Mouse (Mus musculus) forebrain, embryonic 12.5 days (tissue): ENCODE results near the gene Net1. TPM values are rescaled to one million over a fixed set of nuclear protein-coding genes. Genes with fewer than 3 reads are reported as not detected.

Experiments used
- ATAC-seq: fragments of 200-750 bp; cut with Nextera tagmentation; 2 replicates; pipeline ENCODE4 v1.8.0; 2017; ENCODE audit warnings: moderate TSS enrichment; ENCODE audit not compliant: low FRiP score
- H3K27ac ChIP-seq: fragments of 300-500 bp; sonication (generic); 2 replicates; pipeline ENCODE4 v1.5.1; 2016; ENCODE audit warnings: mild to moderate bottlenecking
- H3K27me3 ChIP-seq: fragments of 300-500 bp; sonication (generic); 2 replicates; pipeline ENCODE4 v1.6.1; 2016; ENCODE audit warnings: mild to moderate bottlenecking
- H3K36me3 ChIP-seq: fragments of 300-500 bp; sonication (generic); replicated peaks from 2 replicates; pipeline ENCODE4 v1.6.1; 2016; ENCODE audit warnings: mild to moderate bottlenecking
- H3K4me1 ChIP-seq: fragments of 300-500 bp; sonication (generic); 2 replicates; pipeline ENCODE4 v1.6.1; 2016
- H3K4me2 ChIP-seq: fragments of 300-500 bp; sonication (generic); 2 replicates; pipeline ENCODE4 v1.6.1; 2016; ENCODE audit warnings: mild to moderate bottlenecking, moderate library complexity
- H3K4me3 ChIP-seq: fragments of 300-500 bp; sonication (generic); replicated peaks from 2 replicates; pipeline ENCODE4 v1.5.1; 2016; ENCODE audit warnings: mild to moderate bottlenecking
- H3K9ac ChIP-seq: fragments of 300-500 bp; sonication (generic); 2 replicates; pipeline ENCODE4 v1.6.1; 2016; ENCODE audit warnings: mild to moderate bottlenecking
- H3K9me3 ChIP-seq: fragments of 300-500 bp; sonication (generic); 2 replicates; pipeline ENCODE4 v1.6.1; 2016
- WGBS: fragments of 180-500 bp; shearing (Covaris S2); methylation state at CpG from one replicate; pipeline ENCODE4 v1.1.7; 2016; 5-methylcytosine and 5-hydroxymethylcytosine counted together
- polyA plus RNA-seq: library from polyadenylated mRNA; unstranded; fragments of >200 nt; fragmentation: Nextera tagmentation; extraction: Ambion mirVana; gene quantifications from 2 replicates; pipeline ENCODE4 v1.2.1, GENCODE M21; 2016

Gene Net1
- polyA plus RNA-seq, 1 experiment from 2014 or later: 49.2 TPM

DNA sequence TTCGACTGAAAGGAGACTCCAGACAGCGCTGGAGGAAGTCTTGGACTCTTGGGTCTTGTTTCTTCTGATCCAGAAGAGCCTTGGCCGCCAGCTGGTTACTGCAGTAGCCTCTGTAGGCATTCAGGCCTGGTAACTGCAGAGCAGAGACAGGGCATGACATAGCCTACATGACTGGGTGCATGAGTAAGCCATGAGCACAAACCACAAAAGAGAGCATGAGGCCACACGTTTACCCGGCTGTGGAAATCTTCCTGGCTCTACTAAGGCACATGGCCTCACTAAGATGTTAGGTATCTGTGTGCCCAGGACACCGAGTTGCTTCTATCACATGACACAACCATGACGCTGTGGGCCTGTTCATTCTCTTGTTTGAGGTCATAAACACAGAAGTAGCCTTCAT is 31.4 kb downstream of the Net1 start:
- H3K4me1 ChIP-seq: no peaks in the 10 kb centered on the region
- no peak overlapping the region for H3K27ac ChIP-seq
- no peak for ATAC-seq
- 95% methylated on average over 7 of the region's 7 CpGs for WGBS
- no peaks in the 10 kb centered on the region for H3K9me3 ChIP-seq
- no peak overlapping the region for H3K4me3 ChIP-seq
- H3K36me3 ChIP-seq: peaks cover 56% of the 10 kb centered on the region
- H3K9ac ChIP-seq: no peak overlapping the region
- no peaks in the 10 kb centered on the region for H3K27me3 ChIP-seq
- H3K4me2 ChIP-seq: no peak overlapping the region

DNA sequence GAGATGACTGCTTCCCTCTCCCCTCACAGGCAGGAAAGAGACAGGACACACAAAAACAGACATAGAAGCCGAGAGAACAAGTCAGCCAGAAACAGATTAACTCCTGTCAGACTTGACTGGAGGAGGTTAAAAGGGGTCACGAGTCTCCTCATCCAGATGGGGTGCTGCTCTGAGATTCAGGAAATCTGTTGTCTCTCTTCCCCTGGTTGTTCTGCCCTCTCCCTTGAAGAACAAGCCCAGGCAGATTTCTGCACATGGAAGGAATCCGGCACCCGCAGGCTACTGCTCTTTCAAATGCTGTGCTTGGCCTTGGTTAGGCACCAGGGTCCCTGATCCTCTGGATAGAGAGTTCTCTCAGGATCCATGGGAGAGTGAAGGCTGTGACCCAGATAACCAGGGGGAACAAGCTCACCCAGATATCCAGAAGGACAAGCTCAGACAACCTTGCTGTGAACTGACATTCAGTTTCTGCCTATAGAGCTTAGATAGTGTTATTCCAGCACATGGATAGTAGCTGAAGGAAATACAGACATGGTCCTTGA is 40.3 kb downstream of the Net1 start:
- Histone ChIP-seq H3K9ac (no peak overlapping the region), H3K27me3 (no peaks in the 10 kb centered on the region), H3K9me3 (no peaks in the 10 kb centered on the region), H3K27ac (no peak overlapping the region), H3K4me3 (no peak overlapping the region), H3K4me1 (no peaks in the 10 kb centered on the region), H3K4me2 (no peak overlapping the region), H3K36me3 (peaks cover 17% of the 10 kb centered on the region)
- WGBS: 46% methylated on average over 4 of the region's 4 CpGs
- no peak for ATAC-seq

DNA sequence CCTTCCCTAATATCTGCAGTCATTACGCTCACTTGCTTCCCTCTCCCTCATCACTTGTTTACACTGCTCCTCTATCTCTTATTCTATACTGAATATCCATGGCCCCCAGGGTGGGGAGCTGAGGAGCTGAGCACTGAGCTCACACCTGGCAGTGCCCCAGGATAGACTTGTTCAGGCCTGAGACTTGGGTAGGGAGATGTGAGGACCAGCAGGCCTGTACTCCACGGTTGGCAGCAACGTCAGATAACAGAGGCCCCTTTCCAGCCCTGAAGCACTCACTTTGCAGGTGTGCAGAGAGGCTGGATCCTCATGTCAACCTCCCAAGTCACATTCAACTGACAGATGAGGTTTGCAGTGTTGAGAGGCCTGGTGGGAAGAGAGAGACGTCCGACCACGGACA is 40.8 kb downstream of the Net1 start:
- Histone ChIP-seq H3K9ac (no peak overlapping the region), H3K4me1 (no peaks in the 10 kb centered on the region), H3K36me3 (peaks cover 16% of the 10 kb centered on the region), H3K4me3 (no peak overlapping the region), H3K27ac (no peak overlapping the region), H3K9me3 (no peaks in the 10 kb centered on the region), H3K27me3 (no peaks in the 10 kb centered on the region), H3K4me2 (no peak overlapping the region)
- ATAC-seq: no peak
- WGBS: 78% methylated on average over 6 of the region's 6 CpGs

DNA sequence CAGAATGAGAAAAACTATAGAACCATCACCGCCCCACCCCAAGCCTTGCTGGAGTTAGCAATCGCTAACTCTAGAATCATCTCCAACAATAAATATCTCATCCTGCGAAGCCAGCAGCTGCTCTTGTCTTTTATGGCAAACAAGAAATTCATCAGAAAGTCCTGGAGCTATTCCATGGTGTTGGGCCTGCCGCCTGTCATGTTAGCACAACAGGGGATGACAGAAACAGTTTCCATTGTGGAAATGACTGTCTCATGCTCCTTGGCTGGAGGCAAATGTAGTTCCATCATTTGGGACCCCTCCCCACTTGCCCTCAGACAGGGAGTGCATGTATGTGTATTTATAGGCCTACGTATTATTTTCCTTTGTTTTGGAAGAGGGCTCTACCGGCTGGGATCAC is 41.6 kb downstream of the Net1 start:
- ATAC-seq: no peak
- no peaks in the 10 kb centered on the region for H3K4me1 ChIP-seq
- no peak overlapping the region for H3K4me2 ChIP-seq
- peaks cover 9% of the 10 kb centered on the region for H3K36me3 ChIP-seq
- no peak overlapping the region for H3K27ac ChIP-seq
- no peaks in the 10 kb centered on the region for H3K27me3 ChIP-seq
- 87% methylated on average over 6 of the region's 6 CpGs for WGBS
- no peaks in the 10 kb centered on the region for H3K9me3 ChIP-seq
- no peak overlapping the region for H3K4me3 ChIP-seq
- H3K9ac ChIP-seq: no peak overlapping the region

DNA sequence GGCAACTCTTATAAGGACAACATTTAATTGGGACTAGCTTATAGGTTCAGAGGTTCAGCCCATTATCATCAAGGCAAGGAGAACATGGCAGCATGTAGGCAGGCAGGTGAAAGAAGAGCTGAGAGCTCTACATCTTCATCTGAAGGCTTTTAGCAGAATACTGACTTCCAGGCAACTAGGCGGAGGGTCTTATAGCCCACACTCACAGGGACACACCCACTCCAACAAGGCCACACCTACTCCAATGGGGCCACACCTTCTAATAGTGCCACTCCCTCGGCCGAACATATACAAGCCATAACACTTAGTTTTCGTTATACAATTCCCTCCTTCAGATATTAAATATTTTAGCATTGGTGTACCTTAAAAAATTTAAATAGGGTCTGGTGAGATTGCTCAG is 45.2 kb downstream of the Net1 start:
- Histone ChIP-seq H3K4me2 (no peak overlapping the region), H3K4me3 (no peak overlapping the region), H3K9ac (no peak overlapping the region), H3K4me1 (no peaks in the 10 kb centered on the region), H3K27ac (no peak overlapping the region), H3K27me3 (no peaks in the 10 kb centered on the region), H3K9me3 (no peaks in the 10 kb centered on the region), H3K36me3 (no peaks in the 10 kb centered on the region)
- ATAC-seq: no peak
- WGBS: 89% methylated on average over 4 of the region's 4 CpGs

DNA sequence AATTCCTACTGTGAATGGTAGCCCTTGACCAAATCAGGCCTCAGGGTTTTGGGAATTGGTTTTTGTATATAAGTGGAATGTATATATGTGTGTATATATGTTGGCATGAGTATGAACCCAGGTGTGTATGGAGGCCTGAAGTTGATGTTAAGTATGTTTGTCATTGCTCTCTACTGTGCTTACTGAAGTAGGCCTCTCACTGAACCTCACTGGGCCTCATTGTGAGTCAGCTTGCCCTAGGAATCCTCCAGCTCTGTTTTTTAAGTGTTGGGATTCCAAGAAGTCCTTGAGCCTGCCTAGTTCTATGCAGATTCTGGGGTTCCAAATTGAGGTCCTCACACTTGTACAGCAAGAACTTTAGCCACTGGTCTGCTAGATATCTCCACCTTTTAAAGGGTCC is 48.1 kb downstream of the Net1 start:
- no peaks in the 10 kb centered on the region for H3K27me3 ChIP-seq
- H3K4me2 ChIP-seq: no peak overlapping the region
- H3K9me3 ChIP-seq: no peaks in the 10 kb centered on the region
- no peak overlapping the region for H3K9ac ChIP-seq
- H3K27ac ChIP-seq: no peak overlapping the region
- H3K4me3 ChIP-seq: no peak overlapping the region
- ATAC-seq: no peak
- H3K36me3 ChIP-seq: no peaks in the 10 kb centered on the region
- no peaks in the 10 kb centered on the region for H3K4me1 ChIP-seq

DNA sequence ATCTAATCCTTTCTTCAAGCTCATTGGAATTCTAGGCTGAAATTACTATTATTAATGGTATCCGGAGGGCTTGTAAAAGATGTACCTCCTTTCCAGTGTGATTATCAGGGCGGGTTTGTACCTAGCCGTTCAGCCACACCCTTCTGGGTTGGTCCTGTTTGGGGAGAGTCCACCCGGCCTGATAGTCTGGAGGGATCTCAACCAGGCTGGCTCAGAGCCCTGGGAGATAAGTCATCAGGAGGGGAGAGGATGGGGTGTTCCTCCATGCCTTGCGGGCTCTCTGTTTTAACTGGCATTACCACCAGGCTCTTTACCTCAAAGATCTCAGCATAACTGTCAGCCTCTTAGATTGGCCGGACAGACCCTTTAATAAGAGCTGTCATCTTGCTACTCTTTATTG is 50.9 kb downstream of the Net1 start:
- Histone ChIP-seq H3K27me3 (no peaks in the 10 kb centered on the region), H3K4me3 (no peak overlapping the region)

DNA sequence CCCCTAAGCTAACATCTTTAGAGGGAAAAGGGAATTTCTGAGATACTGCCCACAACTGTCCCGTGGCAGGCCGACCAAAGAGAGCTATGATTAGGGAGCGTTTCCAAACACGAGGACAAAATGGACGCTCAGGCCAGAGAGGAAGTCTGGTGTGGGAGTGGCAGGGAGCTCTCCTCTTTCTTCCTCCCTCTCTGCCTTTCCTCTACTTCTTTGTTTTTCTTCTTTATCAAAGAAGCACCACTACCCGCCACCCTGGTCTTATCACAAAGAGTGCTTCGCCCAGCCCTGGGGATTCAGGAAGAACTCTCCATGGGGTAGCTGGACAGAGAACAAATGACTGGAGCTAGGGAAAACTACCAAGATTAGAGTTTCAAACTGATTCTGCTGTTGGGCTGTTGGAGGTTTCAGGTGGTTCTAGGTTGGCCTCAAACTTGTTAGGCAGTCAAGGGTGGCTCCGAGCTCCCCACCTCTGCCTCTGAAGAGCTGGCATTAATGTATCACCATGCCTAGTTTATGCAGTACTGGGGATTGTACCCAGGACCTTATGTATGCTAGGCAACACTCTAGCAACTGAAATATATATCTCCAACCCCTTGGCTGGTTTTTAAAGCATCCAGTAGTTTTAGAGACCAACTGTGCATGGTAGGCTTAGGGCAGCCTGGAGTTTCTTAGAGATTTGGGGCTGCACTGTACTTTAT is 51.5 kb downstream of the Net1 start:
- Histone ChIP-seq H3K9me3 (no peaks in the 10 kb centered on the region), H3K4me1 (no peaks in the 10 kb centered on the region), H3K4me2 (no peak overlapping the region), H3K27ac (no peak overlapping the region), H3K36me3 (no peaks in the 10 kb centered on the region), H3K27me3 (no peaks in the 10 kb centered on the region), H3K9ac (no peak overlapping the region), H3K4me3 (no peak overlapping the region)
- WGBS: 87% methylated on average over 8 of the region's 8 CpGs
- ATAC-seq: no peak

More for the DNA sequence above, 50.9 kb downstream of the Net1 start:
- no peak overlapping the region for H3K4me2 ChIP-seq
- no peaks in the 10 kb centered on the region for H3K4me1 ChIP-seq
- H3K36me3 ChIP-seq: no peaks in the 10 kb centered on the region
- WGBS: 85% methylated on average over 6 of the region's 6 CpGs
- no peak for ATAC-seq
- H3K27ac ChIP-seq: no peak overlapping the region
- no peaks in the 10 kb centered on the region for H3K9me3 ChIP-seq
- H3K9ac ChIP-seq: no peak overlapping the region

DNA sequence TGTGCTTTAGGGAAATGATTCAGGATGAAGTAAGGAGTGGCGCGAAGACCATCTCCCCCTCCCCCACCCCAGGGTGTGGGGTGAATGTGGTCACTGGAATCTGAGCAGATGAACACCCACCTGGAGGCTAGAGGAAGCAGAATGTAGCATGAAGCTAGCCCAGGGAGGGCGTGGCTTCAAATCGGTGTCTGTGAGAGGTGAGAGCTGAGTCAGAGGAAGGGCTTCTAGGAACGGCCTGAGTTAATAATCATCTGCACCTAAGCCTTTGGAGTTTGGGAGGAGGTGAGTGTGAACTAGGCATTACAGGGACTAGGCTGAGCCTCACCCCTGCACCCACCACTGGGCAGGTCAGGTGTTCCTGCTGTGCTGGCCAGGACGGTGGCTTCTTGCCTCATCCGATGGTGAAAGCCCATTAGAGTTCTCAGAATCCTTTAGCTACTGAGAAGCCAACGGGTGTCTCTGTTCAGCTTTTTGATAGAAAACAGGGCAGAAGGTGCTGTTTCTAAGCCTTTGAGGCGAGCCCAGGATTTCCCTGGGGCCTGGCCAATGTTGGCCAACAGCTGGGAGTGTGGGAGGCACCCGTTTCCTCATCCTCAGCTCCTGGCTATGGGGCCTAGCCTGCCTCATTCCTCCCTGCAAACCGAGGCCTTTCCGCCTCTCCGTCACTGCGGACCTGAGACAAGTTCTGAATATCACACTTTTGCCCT is 52.2 kb downstream of the Net1 start:
- no peaks in the 10 kb centered on the region for H3K36me3 ChIP-seq
- H3K4me1 ChIP-seq: no peaks in the 10 kb centered on the region
- H3K4me3 ChIP-seq: no peak overlapping the region
- H3K27me3 ChIP-seq: no peaks in the 10 kb centered on the region
- H3K4me2 ChIP-seq: no peak overlapping the region
- no peak for ATAC-seq
- H3K9ac ChIP-seq: no peak overlapping the region
- H3K9me3 ChIP-seq: no peaks in the 10 kb centered on the region
- 88% methylated on average over 14 of the region's 14 CpGs for WGBS
- H3K27ac ChIP-seq: no peak overlapping the region

DNA sequence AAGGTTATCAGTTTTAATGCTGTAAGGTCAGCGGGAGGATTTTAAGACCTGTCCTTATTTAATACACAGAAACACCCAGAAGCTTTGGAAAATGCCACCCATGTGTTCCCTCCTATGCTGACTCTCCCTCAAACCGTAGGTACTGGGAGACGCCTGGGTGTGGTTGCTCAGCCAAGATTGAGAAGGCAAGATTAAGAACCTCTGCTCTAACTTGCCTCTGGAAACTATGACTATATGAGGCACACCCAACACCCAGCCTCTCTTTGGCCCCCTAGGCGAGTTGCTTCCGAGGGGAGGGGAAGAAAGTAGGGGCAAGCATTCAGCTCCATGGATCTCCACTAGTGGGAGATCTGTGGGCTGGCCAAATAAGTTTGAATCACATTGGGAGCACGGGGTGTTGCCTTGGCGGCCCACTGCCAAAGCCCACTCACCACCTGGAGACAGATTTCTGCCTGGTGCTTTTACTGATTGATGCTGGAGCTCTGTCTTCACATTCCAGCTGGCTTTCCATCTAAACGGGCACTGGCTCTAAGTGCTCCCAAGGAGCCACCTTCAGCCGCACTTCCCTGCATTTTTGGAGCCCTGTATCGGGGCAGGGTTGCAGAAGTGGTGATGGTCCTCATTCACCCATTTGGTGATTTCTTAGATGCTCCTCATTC is 55.0 kb downstream of the Net1 start:
- WGBS: 90% methylated on average over 10 of the region's 10 CpGs
- no peak overlapping the region for H3K9ac ChIP-seq
- H3K27ac ChIP-seq: no peak overlapping the region
- no peaks in the 10 kb centered on the region for H3K27me3 ChIP-seq
- H3K4me2 ChIP-seq: no peak overlapping the region
- H3K9me3 ChIP-seq: no peaks in the 10 kb centered on the region
- H3K4me3 ChIP-seq: no peak overlapping the region
- no peak for ATAC-seq
- no peaks in the 10 kb centered on the region for H3K36me3 ChIP-seq
- H3K4me1 ChIP-seq: no peaks in the 10 kb centered on the region

DNA sequence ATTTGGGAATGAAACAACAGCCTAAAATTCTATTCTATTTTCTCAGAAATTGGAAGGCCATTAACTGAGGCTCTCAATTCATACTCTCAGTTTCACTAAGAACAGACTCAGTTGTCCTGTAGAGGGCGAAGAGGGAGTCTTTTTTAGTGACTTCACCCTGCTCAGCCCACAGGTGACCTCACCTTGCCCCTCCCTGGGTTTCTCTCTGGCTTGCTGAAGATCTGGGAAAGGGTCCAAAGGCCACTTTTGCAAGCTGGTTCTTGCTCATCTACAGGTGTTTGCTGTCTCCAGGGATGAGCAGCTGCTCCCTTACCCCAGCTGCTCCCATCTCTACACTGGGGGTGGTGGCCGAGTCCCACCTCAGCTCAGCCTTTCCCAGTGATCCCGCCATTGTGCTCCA is 55.7 kb downstream of the Net1 start:
- ATAC-seq: no peak
- 81% methylated on average over 3 of the region's 3 CpGs for WGBS
- Histone ChIP-seq H3K27ac (no peak overlapping the region), H3K36me3 (no peaks in the 10 kb centered on the region), H3K4me3 (no peak overlapping the region), H3K4me1 (no peaks in the 10 kb centered on the region), H3K9ac (no peak overlapping the region), H3K27me3 (no peaks in the 10 kb centered on the region), H3K4me2 (no peak overlapping the region), H3K9me3 (no peaks in the 10 kb centered on the region)

DNA sequence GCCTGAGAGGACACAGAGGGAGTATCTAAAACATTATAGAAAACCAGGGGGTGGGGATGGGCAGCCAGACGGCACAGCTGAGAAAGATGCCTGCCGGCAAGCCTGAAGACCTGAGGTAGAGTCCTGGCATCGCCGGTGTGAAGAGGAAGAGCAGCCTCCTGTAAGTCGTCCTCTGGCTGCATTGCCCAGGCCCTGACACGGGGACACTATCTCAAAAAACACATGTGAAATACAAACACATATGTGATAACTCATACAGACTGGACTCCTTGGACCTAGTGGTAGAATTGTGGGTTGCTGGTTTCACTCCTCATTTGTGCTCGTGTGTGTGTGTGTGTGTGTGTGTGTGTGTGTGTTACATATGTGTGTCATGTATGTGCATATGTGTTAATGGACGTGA is 56.8 kb downstream of the Net1 start:
- H3K9me3 ChIP-seq: no peaks in the 10 kb centered on the region
- H3K4me1 ChIP-seq: no peaks in the 10 kb centered on the region
- H3K4me3 ChIP-seq: no peak overlapping the region
- H3K9ac ChIP-seq: no peak overlapping the region
- no peak for ATAC-seq
- no peak overlapping the region for H3K27ac ChIP-seq
- H3K27me3 ChIP-seq: no peaks in the 10 kb centered on the region
- no peak overlapping the region for H3K4me2 ChIP-seq
- H3K36me3 ChIP-seq: no peaks in the 10 kb centered on the region
- WGBS: 94% methylated on average over 8 of the region's 8 CpGs
